Mouse (Mus musculus) intestine, postnatal 0 days (tissue): ENCODE data around the gene Sstr1. TPM values are rescaled to one million over a fixed set of nuclear protein-coding genes. Genes with fewer than 3 reads are reported as not detected.
A peak's percentile ranks its signal among the peaks of the same experiment; 100 is the strongest.

Experiments used
- ATAC-seq: fragments of 200-750 bp; cut with Nextera tagmentation; 2 replicates; pipeline ENCODE4 v1.8.0; 2017; ENCODE audit warnings: mild to moderate bottlenecking, moderate TSS enrichment, moderate library complexity
- H3K27ac ChIP-seq: fragments of 300-500 bp; sonication (generic); 2 replicates; pipeline ENCODE4 v1.5.1; 2014; ENCODE audit warnings: mild to moderate bottlenecking, low read depth, low read length, moderate library complexity
- H3K27me3 ChIP-seq: fragments of 300-500 bp; sonication (generic); replicated peaks from 2 replicates; pipeline ENCODE4 v1.6.1; 2014; ENCODE audit warnings: low read length, mixed read lengths; ENCODE audit not compliant: control insufficient read depth, insufficient read depth
- H3K36me3 ChIP-seq: fragments of 300-500 bp; sonication (generic); 2 replicates; pipeline ENCODE4 v1.6.1; 2014; ENCODE audit warnings: mild to moderate bottlenecking, moderate library complexity; ENCODE audit not compliant: control insufficient read depth, insufficient read depth
- H3K4me1 ChIP-seq: fragments of 300-500 bp; sonication (generic); replicated peaks from 2 replicates; pipeline ENCODE4 v1.6.1; 2014; ENCODE audit warnings: antibody characterized with exemption, low read length, mixed read lengths; ENCODE audit not compliant: control insufficient read depth, insufficient read depth
- H3K4me2 ChIP-seq: fragments of 300-500 bp; sonication (generic); replicated peaks from 2 replicates; pipeline ENCODE4 v1.6.1; 2014; ENCODE audit warnings: low read depth, mild to moderate bottlenecking, moderate library complexity
- H3K4me3 ChIP-seq: fragments of 300-500 bp; sonication (generic); 2 replicates; pipeline ENCODE4 v1.5.1; 2014; ENCODE audit warnings: low read depth, low read length
- H3K9ac ChIP-seq: fragments of 300-500 bp; sonication (generic); 2 replicates; pipeline ENCODE4 v1.6.1; 2014; ENCODE audit warnings: mild to moderate bottlenecking, low read depth, low read length
- H3K9me3 ChIP-seq: fragments of 300-500 bp; sonication (generic); 2 replicates; pipeline ENCODE4 v1.6.1; 2016; ENCODE audit warnings: mixed run types; ENCODE audit not compliant: control insufficient read depth
- CTCF ChIP-seq: sonication (generic); IDR thresholded peaks from 2 replicates; pipeline ENCODE4 v1.5.1; 2016; ENCODE audit warnings: low read depth, mild to moderate bottlenecking, control low read depth, antibody characterized with exemption, moderate library complexity
- WGBS: fragments of 180-500 bp; shearing (Covaris S2); extraction: QIAGEN DNeasy Blood & Tissue Kit; methylation state at CpG from one replicate; pipeline ENCODE4 v1.1.7; 2014; 5-methylcytosine and 5-hydroxymethylcytosine counted together
- polyA plus RNA-seq: library from polyadenylated mRNA; unstranded; fragments of >200 nt; fragmentation: Nextera tagmentation; extraction: Ambion mirVana; gene quantifications from 2 replicates; pipeline ENCODE4 v1.2.1, GENCODE M21; 2015

The Sstr1 gene
- 2.7 TPM in 2 replicates for polyA plus RNA-seq

DNA sequence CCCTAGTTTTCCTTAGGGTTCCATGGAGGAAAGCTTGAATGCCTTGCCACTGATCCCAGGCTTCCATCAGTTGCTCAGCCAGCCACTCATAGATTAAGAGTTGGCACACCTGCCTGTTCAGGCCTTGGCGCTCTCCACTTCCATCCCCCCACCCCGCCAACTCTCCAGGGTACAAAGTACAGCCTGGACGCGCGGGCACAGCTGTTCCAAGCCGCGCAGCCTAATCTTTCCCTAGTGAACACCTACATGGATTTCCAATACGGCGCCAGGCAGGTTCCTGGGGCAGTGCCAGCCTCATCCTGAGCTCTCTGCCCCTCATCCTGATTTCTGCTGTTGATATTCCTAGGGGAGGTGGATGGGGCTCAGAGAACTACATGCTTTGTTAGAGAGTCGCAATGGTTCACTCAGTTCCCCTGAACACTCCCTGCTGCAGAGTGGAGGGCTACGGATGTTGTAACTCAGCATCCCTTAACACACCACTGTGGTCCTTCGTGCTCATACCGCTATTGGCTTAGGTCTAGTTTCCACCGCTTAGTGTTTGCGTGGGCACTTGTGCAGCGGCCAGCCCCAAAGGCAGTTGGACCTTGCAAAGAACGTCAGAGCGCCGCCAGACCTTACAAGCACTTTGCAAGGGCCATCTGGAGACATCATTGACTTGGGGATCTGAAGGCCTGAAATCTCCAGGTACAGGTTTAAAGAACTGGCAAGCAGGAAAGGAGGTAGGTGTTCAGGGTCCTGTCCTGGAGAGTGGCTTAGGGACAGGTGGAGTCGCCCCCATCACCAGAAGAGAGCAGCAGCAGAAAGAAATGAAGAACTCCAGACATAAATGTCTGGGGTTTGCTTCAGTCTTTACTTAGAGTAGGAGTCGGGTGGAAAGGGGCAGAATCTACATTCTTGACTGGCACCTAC is at the start of gene Sstr1:
TSS of gene Sstr1 (plus strand) at position 610 of the 909 bp plus-strand sequence.
- 22% methylated on average over 21 of the region's 21 CpGs for WGBS
- H3K9me3 ChIP-seq, result no peaks in the 10 kb centered on the region
- peaks cover 38% of the 10 kb centered on the region for H3K27me3 ChIP-seq
- 0 out of 2 replicates have a peak, but pooled peaks have one; percentile 37 for ATAC-seq
- no peak for TF ChIP-seq CTCF
- H3K4me3 ChIP-seq, result peak within 1 kb of the TSS; percentile 40
- H3K9ac ChIP-seq, result no peak within 1 kb of the TSS
- peak within 1 kb of the TSS; percentile 67 for H3K4me2 ChIP-seq
- no peak within 1 kb of the TSS for H3K27ac ChIP-seq
- no peaks in the 10 kb centered on the region for H3K36me3 ChIP-seq
- H3K4me1 ChIP-seq, result peaks cover 12% of the 10 kb centered on the region; the same call in 1 of the 2 replicates

DNA sequence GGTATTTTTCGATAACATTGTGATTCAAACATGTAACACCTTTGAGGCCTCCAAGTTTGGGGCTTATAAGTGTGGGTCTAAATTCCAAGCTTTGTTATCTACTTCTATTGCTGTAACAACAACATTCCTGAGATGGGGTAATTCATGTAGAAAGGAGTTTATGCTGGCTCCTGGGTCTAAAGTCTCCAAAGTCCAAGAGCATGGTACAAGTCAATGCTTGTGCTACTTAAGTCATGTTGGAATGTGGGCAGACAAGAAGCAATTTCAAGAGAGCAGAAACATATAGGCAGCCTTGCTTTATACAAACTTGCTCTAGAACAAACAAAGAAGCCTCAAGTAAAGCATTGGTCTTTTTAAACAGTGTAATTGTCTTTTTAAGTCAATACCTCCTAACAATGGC is 12.8 kb upstream of the Sstr1 start:
- Histone ChIP-seq H3K9ac (no peak overlapping the region), H3K4me2 (no peak overlapping the region), H3K9me3 (no peaks in the 10 kb centered on the region), H3K36me3 (no peaks in the 10 kb centered on the region), H3K4me3 (no peak overlapping the region), H3K4me1 (no peaks in the 10 kb centered on the region), H3K27me3 (no peaks in the 10 kb centered on the region), H3K27ac (peak overlapping the region; percentile 50)
- peak; percentile 93 for ATAC-seq
- no peak for TF ChIP-seq CTCF
- WGBS, result 47% methylated on average over 1 of the region's 1 CpGs

- H3K4me3 ChIP-seq, result no peak overlapping the region
- TF ChIP-seq CTCF, result peak; percentile 66
- no peak for ATAC-seq
- H3K9ac ChIP-seq, result no peak overlapping the region
- H3K4me1 ChIP-seq, result no peaks in the 10 kb centered on the region
- no peak overlapping the region for H3K4me2 ChIP-seq
- no peaks in the 10 kb centered on the region for H3K27me3 ChIP-seq
- H3K9me3 ChIP-seq, result no peaks in the 10 kb centered on the region
- no peak overlapping the region for H3K27ac ChIP-seq
- H3K36me3 ChIP-seq, result no peaks in the 10 kb centered on the region
Measured at GRCm38 (mm10) chr12:58201190-58201589, 10.4 kb upstream of the Sstr1 start.

DNA sequence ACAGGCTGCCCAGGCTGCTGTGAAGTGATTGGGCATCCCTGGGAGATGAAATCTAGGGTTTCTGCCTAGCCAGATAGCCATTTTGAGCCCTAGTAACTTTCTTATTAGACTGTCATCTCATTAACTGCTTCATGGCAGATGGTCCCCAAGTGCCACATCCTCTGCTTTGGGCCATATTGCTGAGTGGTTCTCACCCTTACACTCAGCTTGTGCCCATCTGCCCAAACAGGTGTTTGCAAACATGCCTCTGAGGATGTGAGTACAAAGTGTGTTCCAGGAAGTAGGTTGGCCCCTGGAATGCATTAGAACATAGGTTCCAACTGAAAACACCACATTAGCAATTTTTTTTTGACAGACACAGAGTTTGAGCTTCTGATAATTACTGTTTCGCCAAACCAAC is 3.6 kb upstream of the Sstr1 start:
- Histone ChIP-seq H3K4me2 (no peak overlapping the region), H3K9ac (no peak overlapping the region), H3K27ac (no peak overlapping the region), H3K27me3 (peaks cover 27% of the 10 kb centered on the region), H3K36me3 (no peaks in the 10 kb centered on the region), H3K4me3 (no peak overlapping the region), H3K9me3 (no peaks in the 10 kb centered on the region), H3K4me1 (peaks cover 6% of the 10 kb centered on the region; the same call in 1 of the 2 replicates)
- no peak for ATAC-seq
- TF ChIP-seq CTCF, result no peak
- WGBS, result 94% methylated on average over 1 of the region's 1 CpGs

DNA sequence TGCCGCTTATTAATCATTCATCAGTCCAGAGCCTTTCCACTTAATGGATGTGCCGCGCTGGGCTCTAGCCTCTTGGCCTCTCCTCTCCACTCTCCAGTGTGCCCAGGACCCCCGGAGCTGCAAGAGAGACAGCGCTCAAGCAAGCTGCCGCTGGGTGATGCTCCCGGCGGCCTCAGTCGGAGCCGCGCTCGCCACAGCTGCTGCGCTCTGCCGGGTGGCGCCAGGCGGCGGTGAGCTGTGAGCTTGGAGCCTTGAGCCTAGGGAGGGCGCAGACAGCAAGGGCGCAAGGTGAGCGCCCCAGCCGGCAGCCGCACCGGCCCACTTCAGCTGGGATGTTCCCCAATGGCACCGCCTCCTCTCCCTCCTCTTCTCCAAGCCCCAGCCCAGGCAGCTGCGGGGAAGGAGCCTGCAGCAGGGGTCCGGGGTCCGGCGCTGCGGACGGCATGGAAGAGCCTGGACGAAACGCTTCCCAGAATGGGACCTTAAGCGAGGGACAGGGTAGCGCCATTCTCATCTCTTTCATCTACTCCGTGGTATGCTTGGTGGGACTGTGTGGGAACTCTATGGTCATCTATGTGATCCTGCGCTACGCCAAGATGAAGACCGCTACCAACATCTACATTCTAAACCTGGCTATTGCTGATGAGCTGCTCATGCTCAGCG is 820 bp downstream of the Sstr1 start:
- no peak for ATAC-seq
- TF ChIP-seq CTCF, result peak; percentile 29
- H3K4me3 ChIP-seq, result peak overlapping the region; percentile 40
- H3K4me2 ChIP-seq, result peak overlapping the region; percentile 67
- no peaks in the 10 kb centered on the region for H3K9me3 ChIP-seq
- H3K27me3 ChIP-seq, result peaks cover 38% of the 10 kb centered on the region
- H3K27ac ChIP-seq, result no peak overlapping the region
- WGBS, result 1% methylated on average over 39 of the region's 39 CpGs
- H3K4me1 ChIP-seq, result peaks cover 12% of the 10 kb centered on the region; the same call in 1 of the 2 replicates
- no peak overlapping the region for H3K9ac ChIP-seq
- no peaks in the 10 kb centered on the region for H3K36me3 ChIP-seq

GRCm38 (mm10) chr12:58212924-58213450 is 1.4 kb downstream of the Sstr1 start:
- no peak for ATAC-seq
- peak overlapping the region; percentile 67 for H3K4me2 ChIP-seq
- no peaks in the 10 kb centered on the region for H3K9me3 ChIP-seq
- 6% methylated on average over 29 of the region's 29 CpGs for WGBS
- H3K9ac ChIP-seq, result no peak overlapping the region
- no peak for TF ChIP-seq CTCF
- H3K27ac ChIP-seq, result no peak overlapping the region
- H3K4me3 ChIP-seq, result peak overlapping the region; percentile 40
- H3K36me3 ChIP-seq, result no peaks in the 10 kb centered on the region
- H3K4me1 ChIP-seq, result peaks cover 12% of the 10 kb centered on the region; the same call in 1 of the 2 replicates
- H3K27me3 ChIP-seq, result peaks cover 38% of the 10 kb centered on the region
